Mouse (Mus musculus): Measurements from ENCODE around the gene Prss21.

- no peak for TF ChIP-seq POLR2A (IDR thresholded peaks at IDR 0.05; ENCODE audit: control insufficient read depth, extremely low read depth, insufficient read depth, low read length, poor library complexity)
- peak; percentile 86 for TF ChIP-seq CTCF (IDR thresholded peaks at IDR 0.05; ENCODE audit: borderline replicate concordance, control insufficient read depth, extremely low read depth, insufficient read depth, low read length, poor library complexity)
Measured at GRCm38 (mm10) chr17:23843812-23844273, 24.0 kb upstream of the Prss21 start, which contains the start of the genes Prss32 and Prss41.
